Mouse (Mus musculus) bone marrow, adult 2 months (tissue): ENCODE measurements around the gene B3gnt7. TPM values are rescaled to one million over a fixed set of nuclear protein-coding genes. Genes with fewer than 3 reads are reported as not detected.

Source experiments
- H3K27ac ChIP-seq: fragments of 200-500 bp; 2 replicates; pipeline ENCODE4 v1.5.1; 2012; ENCODE audit warnings: low read depth, mild to moderate bottlenecking, control low read depth, inconsistent platforms, low read length; ENCODE audit not compliant: control insufficient read depth, poor library complexity, insufficient read depth
- H3K4me1 ChIP-seq: fragments of 200-500 bp; 2 replicates; pipeline ENCODE4 v1.6.1; 2011; ENCODE audit warnings: low read length; ENCODE audit not compliant: control insufficient read depth, insufficient read depth
- H3K4me3 ChIP-seq: fragments of 200-500 bp; replicated peaks from 2 replicates; pipeline ENCODE3; 2011; ENCODE audit warnings: mild to moderate bottlenecking, low read depth, low read length, control low read depth; ENCODE audit not compliant: control insufficient read depth
- CTCF ChIP-seq: fragments of 200-500 bp; IDR thresholded peaks from 2 replicates; pipeline ENCODE4 v1.5.1; 2011; ENCODE audit warnings: low read length, control low read depth; ENCODE audit not compliant: control insufficient read depth, insufficient read depth
- POLR2A ChIP-seq: fragments of 200-500 bp; IDR thresholded peaks from 2 replicates; pipeline ENCODE4 v1.6.1; 2011; ENCODE audit warnings: low read depth, mild to moderate bottlenecking, control low read depth, low read length, borderline replicate concordance; ENCODE audit not compliant: control insufficient read depth
- WGBS: fragments of 180-500 bp; shearing (Covaris S2); methylation state at CpG from one replicate; pipeline ENCODE4 v1.1.7; 2018; 5-methylcytosine and 5-hydroxymethylcytosine counted together
- polyA plus RNA-seq: library from polyadenylated mRNA; stranded (reverse); fragments of >200 nt; gene quantifications from 2 replicates; pipeline ENCODE4 v1.2.4, GENCODE M21; 2011; ENCODE audit warnings: low replicate concordance; ENCODE audit not compliant: missing spikeins, insufficient read depth, insufficient read length

The B3gnt7 gene
- polyA plus RNA-seq, 1 experiment: 2.4 TPM

GRCm38 (mm10) chr1:86293868-86294267 lies 8.8 kb upstream of the B3gnt7 start:
- WGBS: 93% methylated on average over 5 of the region's 5 CpGs
- no peak overlapping the region for H3K27ac ChIP-seq
- TF ChIP-seq POLR2A (no peak), CTCF (no peak)
- no peaks in the 10 kb centered on the region for H3K4me1 ChIP-seq
- no peak overlapping the region for H3K4me3 ChIP-seq

- WGBS: 84% methylated on average over 4 of the region's 4 CpGs
- Histone ChIP-seq H3K4me3 (no peak overlapping the region), H3K4me1 (no peaks in the 10 kb centered on the region), H3K27ac (no peak overlapping the region)
- TF ChIP-seq POLR2A (no peak), CTCF (no peak)
Observed at GRCm38 (mm10) chr1:86294472-86294871, 8.2 kb upstream of the B3gnt7 start.

- WGBS: 81% methylated on average over 2 of the region's 2 CpGs
- peaks cover 1% of the 10 kb centered on the region; the same call in 1 of the 2 replicates for H3K4me1 ChIP-seq
Observed at GRCm38 (mm10) chr1:86300093-86300492, 2.5 kb upstream of the B3gnt7 start.

GRCm38 (mm10) chr1:86300731-86301130 lies 1.9 kb upstream of the B3gnt7 start:
- 14% methylated on average over 7 of the region's 7 CpGs for WGBS
- TF ChIP-seq CTCF (no peak), POLR2A (no peak)
- peak overlapping the region; percentile 53 for H3K27ac ChIP-seq
- H3K4me1 ChIP-seq: peaks cover 1% of the 10 kb centered on the region; the same call in 1 of the 2 replicates
- H3K4me3 ChIP-seq: peak overlapping the region; percentile 52

More at GRCm38 (mm10) chr1:86300093-86300492, 2.5 kb upstream of the B3gnt7 start:
- TF ChIP-seq POLR2A (no peak), CTCF (no peak)
- no peak overlapping the region for H3K4me3 ChIP-seq
- H3K27ac ChIP-seq: no peak overlapping the region

GRCm38 (mm10) chr1:86301221-86302091 lies 1.2 kb upstream of the B3gnt7 start:
- WGBS: 21% methylated on average over 6 of the region's 6 CpGs
- Histone ChIP-seq H3K27ac (peak overlapping the region; percentile 53; the same call in 1 of the 2 replicates), H3K4me1 (peaks cover 1% of the 10 kb centered on the region; the same call in 1 of the 2 replicates), H3K4me3 (peak overlapping the region; percentile 52)
- TF ChIP-seq CTCF (peak; percentile 64; the same call in 1 of the 2 replicates), POLR2A (no peak)

GRCm38 (mm10) chr1:86303063-86303872 lies 636 bp downstream of the B3gnt7 start:
- no peak overlapping the region for H3K27ac ChIP-seq
- H3K4me1 ChIP-seq: peaks cover 5% of the 10 kb centered on the region; the same call in 1 of the 2 replicates
- WGBS: under 1% methylated on average over 64 of the region's 65 CpGs
- TF ChIP-seq POLR2A (no peak), CTCF (no peak)
- peak overlapping the region; percentile 55 for H3K4me3 ChIP-seq

- H3K4me1 ChIP-seq: peaks cover 5% of the 10 kb centered on the region; the same call in 1 of the 2 replicates
- H3K27ac ChIP-seq: no peak overlapping the region
- H3K4me3 ChIP-seq: peak overlapping the region; percentile 53
- no peak for TF ChIP-seq POLR2A
- no peak for TF ChIP-seq CTCF
- WGBS: 6% methylated on average over 16 of the region's 16 CpGs
Observed at GRCm38 (mm10) chr1:86303873-86304250, 1.2 kb downstream of the B3gnt7 start.

- H3K27ac ChIP-seq: no peak overlapping the region
- no peak for TF ChIP-seq POLR2A
- TF ChIP-seq CTCF: no peak
- 75% methylated on average over 3 of the region's 3 CpGs for WGBS
- peaks cover 3% of the 10 kb centered on the region; the same call in 1 of the 2 replicates for H3K4me1 ChIP-seq
- H3K4me3 ChIP-seq: no peak overlapping the region
Observed at GRCm38 (mm10) chr1:86306686-86307085, 4.1 kb downstream of the B3gnt7 start.
